Mouse (Mus musculus) Muller cell, postnatal 12 days (primary cell): ENCODE results near the gene Dpep3.
A peak's percentile ranks its signal among the peaks of the same experiment; 100 is the strongest.

Experiments
- DNase-seq: peaks from one replicate; pipeline ENCODE4 v3.0.0-alpha.2; 2015; ENCODE audit errors: inconsistent ontology term

Gene Dpep3

DNA sequence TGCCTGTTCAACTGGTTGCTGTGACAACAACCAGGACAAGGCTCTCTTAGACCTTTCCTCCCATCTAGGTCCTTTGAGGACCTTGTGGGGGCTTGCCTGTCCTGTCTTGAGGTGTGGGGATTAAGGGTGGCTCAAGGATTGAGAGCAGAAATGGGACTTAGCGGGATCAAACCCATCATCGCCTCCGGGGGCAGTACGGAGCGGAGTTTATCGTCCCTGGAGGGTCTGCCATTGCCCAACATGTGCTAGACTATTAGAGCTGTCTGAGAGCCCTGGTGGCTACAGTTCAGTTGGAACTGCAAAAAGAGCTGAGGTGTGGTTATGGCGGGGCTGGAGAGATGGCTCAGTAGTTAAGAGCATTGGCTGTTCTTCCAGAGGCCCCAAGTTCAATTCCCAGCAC, 3.9 kb downstream of the Dpep3 start:
- DNase-seq = no peak

DNA sequence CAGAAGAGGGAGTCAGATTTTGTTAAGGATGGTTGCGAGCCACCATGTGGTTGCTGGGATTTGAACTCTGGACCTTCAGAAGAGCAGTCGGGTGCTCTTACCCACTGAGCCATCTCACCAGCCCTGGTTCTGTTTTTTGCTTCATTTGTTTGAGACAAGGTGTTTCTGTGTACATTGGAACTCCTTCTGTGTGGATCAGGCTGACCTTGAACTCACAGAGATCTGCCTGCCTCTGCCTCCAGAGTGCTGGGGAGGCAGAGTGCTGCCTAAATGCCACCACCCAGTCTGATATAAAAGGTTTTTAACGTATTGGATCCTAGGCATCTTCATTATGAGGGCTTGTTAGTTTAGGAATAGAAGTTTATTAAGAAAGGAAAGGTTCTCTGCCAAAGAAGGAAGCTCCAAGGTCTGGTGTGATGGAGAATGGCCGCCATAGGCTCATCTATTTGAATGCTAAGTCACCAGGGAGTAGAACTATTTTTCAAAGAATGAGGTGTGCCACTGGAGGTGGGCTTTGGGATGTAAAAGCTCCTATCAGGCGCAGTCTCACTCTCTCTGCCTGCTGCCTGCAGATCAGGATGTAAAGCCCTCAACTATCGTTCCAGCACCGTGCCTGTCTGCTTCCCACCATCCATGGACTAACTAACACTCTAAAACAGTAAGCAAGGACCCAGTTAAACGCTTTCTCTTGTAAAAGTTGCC, 8.1 kb downstream of the Dpep3 start:
- DNase-seq = no peak

DNA sequence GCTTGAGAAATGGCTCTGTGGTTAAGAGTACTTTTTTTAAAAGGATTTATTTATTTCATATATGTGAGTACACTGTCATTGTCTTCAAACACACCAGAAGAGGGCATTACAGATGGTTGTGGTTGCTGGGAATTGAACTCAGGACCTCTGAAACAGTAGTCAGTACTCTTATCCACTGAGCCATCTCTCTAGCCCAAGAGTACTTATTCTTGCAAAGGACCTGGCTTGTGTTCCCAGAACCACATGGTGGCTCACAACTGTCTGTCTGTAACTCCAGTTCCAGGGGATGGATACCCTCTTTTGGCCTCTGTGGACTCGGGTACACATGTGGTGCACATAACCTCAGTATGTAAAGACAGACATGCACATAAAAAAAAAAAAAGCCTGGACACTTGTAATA, 9.9 kb downstream of the Dpep3 start:
- no peak for DNase-seq

DNA sequence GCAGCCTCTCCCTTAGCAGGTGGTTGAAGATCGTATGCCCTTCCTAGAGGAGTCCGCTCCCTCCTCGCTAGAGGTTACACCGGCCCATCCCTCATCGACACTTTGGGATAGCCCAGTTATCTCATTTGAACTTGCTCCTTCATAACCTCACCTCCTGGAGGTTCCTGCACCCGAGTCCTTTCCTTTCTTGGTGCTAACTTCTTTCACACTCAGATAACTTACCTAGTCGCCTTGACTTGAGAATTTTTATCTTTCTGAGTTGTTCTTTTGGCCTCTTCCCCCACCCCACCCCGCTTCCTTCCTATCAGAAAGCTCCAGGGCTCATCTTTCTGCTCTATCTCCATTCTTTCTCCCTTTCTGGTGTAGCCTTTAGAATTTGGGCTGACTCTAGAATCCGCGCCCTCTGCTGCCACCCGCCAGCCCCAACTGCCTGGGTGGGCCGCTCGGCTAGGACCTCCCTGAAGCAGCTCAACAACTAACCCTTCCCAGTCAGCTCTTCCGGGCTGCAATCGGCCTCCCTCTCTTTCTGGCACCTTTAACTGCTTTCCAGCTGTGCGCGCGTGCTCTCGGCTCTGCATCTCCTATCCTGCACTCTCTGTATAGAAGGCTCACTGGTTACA, 12.4 kb downstream of the Dpep3 start:
- DNase-seq = peak; percentile 31

DNA sequence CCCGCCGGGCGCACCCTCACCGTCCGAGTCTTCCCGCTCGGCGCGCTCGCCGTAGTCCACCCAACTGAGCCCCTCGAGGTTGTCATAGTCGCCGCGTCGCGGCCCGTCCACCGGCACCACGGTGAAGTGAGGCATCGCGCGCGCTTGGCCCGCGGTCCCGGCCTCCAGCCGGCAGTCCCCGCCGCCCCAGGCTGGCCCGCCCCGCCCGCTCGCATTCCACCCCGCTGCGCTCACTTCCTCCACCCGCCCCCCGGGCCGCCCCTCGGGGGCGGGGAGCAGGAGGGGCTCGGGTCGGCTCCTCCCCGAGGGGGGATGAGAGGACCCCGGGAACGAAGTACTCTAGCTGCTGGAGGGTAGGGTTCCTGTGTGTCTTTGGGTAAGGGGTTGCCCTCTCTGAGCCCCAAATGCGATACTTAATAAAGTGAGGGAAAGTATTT, 13.3 kb downstream of the Dpep3 start, which contains the start of gene Slc12a4:
Gene Slc12a4 (minus strand): TSS at position 193 of the 437 bp plus-strand sequence.
- peak; percentile 95 for DNase-seq

DNA sequence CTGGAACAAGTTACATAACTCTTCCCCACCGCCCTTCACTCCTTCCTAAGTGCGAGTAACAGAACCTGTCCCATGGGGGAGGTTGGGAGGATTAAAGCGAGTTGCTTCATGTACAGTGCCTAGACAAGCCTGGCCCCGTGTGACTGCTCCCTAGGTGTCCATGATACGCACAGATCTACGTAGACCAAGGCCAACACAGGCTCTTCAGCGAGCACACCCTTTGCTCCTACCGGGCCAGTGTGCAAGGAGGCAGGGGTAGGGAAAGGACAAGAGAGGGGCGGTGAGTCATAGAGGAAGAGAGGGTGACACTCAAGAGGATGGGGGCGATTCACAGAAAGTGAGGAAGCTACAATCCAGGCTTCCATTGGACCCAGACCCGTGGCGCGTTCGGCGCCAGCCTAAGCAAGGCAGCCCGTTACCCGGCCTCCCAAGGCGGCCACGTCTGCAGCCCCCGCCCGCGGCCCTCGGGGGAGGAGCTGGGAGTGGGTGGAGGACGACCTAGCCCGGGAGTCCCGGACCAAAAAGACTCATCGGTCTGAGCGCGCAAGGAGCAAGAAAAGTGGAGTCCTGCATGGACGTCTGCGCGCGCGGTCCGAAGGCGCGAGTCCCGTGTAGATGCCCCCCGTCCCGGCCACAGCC, 13.8 kb downstream of the Dpep3 start:
- DNase-seq = peak; percentile 80

DNA sequence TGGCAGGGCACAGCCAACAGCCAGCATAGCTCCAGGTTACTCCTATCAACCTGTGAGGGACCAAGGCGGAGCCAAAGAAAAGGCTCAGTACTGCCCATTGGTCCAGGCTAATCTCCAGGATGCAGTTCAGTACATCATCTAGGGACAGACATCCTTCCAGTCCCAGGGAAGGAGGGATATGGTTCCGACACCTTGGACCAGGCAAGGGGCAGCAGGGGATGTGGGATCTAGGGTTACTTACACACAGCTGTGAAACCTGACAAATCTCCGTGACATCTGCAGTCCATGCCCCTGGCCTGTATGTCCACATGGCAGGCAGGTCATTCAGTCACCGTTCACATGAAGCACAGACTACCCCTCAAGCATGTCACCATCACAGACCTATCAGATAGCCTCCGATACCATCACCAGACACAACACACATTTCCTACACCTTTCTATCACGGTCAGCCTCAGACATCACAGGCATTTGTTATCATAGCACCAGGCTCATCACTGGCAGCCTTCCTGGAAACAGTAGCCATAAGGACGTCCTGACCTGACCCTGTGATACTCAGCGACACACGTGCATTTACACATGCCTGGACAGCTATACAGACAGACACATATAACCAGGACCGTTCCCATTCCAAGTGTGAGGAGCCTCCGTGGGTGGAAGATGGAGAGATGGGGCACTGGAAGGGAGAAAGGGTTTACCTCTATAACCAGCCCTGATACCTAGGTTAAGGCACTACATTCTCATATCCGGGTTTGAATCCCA, 14.5 kb downstream of the Dpep3 start:
- DNase-seq = no peak

DNA sequence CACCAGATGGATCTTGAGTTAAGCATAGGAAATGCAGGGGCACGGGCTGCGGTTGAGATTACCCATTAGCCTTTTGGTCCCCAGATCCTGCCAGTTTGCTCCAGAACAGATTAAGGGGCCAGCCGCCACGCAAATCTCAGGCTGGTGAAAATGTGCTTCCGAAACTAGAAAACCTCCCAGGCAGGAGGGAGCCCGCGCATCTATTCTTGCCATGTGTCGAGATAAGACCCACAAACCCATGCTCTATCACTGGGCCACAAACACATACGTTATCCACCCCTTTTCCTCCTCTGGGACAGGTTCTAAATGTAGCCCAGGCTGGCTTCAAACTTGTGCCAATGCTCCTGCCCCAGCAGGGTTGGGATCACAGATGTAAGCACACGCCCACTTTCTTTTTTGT, 17.7 kb downstream of the Dpep3 start:
- no peak for DNase-seq

DNA sequence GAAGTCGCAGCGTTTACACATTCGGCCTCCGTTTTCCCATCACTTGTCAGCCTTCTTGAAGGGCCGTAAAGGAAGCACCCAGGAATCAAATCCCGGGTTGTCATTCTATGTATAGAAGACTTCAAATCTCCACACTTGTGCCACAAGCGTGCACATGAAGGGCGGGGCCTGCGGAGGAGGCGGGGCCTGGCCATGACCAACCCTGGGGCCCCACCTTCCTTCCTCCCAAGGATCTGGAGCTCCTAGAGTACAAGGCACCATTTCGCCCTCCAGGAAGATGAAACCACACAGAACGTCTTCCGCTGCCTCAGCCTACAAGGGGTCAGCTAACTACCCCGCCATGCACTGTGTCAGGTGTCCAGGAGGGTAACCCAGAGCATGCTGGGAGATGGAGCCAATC, 18.1 kb downstream of the Dpep3 start:
- no peak for DNase-seq

DNA sequence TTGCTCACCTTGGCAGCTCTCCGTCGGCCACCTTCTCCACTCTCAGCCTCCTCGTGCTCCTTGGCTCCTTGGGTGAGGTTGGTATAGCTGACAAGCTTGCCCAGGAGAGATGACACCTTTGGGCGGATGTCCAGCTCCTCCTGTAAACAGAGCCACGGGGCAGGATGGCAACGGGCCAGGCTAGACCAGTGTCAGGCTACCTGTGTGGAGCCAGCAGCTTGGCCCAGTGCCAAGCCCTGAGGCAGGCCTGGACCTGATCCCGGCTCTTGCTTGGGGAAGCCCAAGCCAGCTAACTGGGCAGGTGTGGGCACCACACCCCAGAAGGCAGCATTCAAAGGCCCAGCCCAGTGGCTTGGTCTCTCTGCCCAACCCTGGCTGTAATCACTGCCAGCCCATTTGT, 19.9 kb downstream of the Dpep3 start:
- no peak for DNase-seq

DNA sequence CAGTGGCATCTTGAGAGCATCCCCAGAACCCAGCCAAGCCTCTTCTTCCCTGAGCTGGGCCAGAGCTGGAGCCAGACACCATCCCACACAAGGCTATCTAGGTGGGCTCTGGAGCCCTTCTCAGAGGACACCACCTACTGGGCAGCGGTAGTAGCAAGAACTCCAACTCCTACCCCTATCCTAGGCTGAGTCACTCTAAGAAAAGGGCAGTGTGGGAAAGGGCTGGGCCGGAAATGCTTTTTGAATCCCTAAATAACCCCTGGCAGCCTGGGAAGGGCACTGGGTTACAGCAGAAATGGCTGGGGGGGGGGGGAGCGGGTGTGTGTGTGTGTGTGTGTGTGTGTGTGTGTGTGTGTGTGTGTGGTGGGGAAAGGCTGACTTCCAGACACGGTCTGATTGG, 21.4 kb downstream of the Dpep3 start:
- no peak for DNase-seq

DNA sequence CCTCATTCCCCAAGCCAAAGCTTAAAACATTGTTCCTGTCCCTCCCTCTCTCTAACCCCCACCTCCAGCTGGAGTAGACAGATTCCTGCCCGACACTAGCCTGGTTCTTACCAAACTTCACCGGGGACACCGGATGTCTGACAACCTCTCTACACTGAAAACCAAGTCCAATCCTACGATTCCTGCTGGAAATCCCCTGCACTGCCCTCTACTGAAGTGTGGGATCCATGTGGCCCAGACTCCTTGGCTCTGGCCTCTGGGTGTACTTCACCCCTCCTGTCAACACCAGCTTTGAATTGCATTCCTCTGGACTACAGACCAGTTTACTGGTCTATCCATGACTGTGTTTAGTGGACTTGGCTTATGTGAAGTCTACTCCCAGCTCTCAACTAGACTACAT, 22.7 kb downstream of the Dpep3 start:
- no peak for DNase-seq

DNA sequence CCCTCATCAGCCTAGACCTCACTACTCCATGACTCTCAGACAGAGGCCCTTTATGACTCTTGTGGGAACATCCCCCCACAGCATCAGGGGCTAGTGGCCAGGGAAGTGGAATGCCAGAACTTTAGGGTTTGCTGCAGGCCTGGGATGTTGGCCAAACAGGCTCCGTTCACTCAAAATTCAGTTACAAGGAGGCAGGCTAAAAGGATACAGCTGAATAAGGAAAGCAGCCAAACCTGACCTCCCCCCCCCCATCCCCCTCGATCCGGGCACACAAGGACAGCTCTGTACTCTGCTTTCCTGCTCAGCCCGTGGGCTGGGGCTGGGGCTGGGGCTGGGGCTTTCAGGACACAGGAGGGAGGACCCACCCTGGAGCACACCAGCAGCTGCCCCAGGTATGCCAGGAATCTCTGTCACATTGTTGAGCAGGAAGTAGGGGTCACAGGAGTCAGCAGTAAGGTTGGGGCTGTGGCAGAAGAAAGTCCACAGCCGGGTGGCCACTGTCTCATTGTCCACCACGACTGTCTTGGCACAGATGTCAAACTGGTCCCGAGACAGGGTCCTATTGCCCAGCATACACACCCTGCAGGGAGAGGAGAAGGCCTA, 28.1 kb downstream of the Dpep3 start:
- DNase-seq = peak; percentile 100

DNA sequence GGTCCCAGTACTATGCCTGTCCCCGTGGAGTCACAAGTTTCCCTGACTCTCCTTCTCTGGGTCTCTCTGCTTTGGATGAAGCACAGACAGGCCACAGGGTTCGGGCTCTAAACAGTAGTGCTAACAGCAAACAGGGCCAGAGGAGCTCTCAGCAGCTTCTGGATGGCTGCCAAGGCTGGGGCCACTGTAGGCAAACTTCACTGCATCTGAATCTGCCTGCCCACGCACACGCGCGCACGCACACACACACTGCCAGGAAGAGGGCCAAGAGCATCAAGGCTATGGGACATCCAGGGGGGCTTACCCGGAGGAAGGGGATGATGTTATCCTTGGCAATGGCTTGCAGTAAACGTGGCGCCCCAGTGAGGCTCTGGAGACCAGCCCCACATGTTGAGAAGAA, 29.9 kb downstream of the Dpep3 start:
- peak; percentile 81 for DNase-seq

DNA sequence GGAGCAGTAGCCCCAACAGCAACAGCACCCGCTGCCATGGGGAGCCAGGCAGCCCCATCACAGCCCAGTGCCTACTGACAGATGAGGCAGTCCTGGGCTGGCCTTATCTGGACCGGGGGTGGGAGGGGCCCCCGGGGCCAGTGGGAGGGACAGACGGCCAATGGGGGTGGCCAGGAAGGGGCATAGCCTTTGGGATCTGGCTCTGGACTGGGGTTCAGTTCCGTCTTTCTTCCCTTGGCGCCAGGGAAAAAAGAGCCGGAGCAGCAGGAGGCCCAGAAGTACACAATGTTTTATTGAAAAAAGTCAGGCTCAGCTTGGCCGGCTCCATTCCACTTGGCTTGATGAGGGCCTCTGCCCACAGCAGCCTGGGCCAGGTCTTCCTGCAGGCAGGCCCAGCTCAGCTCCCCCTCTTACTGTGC, 35.9 kb downstream of the Dpep3 start, which contains the start of gene Lcat:
Gene Lcat (minus strand): TSS at position 62 of the 419 bp plus-strand sequence.
- peak; percentile 69 for DNase-seq

DNA sequence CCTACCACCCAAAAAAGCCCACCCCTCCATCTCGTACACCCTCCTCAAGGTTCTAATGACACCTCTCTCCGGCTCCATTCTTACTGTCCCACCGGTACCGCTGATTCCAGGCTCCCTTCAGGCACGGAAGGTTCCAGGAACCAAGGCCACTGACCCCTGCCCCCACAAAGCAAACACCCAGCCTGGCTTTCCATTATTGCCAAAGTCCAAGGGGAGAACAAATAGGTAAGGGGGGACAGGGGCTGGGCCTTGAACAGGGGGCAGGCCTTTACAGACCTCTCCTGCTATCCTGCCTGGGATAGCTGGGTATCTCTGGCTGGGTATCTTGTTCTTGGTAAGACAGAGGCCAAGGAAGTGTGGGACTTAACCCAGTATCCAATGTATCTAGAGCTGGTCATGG, 36.7 kb downstream of the Dpep3 start:
- no peak for DNase-seq

DNA sequence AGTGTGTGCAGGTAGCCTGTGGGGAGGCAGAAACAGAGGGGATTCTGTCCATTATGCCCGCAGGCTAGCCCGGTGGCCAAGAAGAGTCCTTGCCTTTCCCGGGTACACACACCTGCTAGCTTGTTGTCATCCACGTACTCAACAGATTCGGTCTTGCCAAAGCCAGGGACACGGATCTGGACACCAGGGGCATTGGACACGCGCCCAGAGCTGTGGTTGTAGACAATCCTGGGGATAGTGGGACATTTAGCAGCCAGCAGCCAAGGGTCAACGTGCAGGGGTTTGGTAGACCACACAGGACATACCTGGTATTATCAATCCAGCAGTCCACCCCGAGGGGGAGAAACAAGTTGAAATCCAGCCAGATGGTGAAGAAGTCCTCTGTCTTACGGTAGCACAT, 37.2 kb downstream of the Dpep3 start:
- DNase-seq = no peak

DNA sequence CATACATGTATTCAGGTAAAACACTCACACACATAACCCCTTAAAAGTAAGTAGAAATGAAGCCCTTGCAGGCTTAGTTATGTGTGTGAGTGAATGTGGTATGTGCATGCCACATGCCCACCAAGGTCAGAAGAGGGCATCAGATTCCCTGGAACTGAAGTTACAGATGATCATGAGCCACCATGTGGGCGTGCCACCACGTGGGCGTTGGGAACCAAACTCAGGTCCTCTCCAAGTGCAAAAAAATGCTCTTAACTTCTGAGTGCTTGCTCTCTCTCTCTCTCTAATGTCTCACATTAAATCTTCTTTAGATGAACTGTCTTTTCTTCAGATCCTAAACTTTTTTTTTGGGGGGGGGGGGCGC, 40.9 kb downstream of the Dpep3 start, which contains the start of gene Psmb10:
Gene Psmb10 (minus strand): TSS at position 139 of the 364 bp plus-strand sequence.
- no peak for DNase-seq

DNA sequence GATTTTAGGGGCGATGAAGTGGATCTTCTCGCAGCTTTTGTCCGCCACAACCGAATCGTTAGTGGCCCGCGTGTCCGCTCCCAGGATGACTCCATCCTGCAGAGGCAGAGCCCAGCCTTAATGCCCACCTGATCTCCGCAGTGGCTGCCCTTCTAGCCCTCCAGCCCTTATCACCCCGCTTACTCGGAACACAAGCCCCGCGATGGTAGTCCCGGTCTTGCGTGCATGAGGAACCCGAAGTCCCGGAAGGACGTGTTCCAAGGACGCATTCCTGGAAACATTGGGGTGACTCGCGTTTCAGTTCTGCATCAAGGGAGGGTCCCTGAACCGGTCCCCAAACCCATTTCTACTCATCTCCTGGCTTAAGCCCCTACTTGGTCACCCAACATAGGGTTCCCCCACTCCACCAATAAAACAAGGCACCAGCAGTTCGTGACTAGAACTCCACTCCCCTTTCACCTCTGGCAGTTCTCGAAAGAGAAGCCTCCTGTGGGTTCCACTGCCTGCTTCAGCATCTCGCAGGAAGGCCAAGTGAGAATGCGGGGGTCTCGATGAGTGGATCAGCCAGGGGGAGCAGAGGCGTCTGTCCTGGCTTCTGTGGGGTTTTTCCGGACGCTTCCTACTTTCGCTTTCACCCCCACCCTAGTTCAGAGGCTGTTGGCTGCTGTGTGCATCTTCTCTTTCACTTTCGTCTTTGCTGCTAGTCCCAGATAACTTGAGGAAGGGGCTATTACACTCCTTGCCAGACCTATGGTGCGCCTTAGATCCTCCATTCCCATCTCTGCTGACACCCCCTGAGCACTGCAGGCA, 41.5 kb downstream of the Dpep3 start:
- peak; percentile 88 for DNase-seq

DNA sequence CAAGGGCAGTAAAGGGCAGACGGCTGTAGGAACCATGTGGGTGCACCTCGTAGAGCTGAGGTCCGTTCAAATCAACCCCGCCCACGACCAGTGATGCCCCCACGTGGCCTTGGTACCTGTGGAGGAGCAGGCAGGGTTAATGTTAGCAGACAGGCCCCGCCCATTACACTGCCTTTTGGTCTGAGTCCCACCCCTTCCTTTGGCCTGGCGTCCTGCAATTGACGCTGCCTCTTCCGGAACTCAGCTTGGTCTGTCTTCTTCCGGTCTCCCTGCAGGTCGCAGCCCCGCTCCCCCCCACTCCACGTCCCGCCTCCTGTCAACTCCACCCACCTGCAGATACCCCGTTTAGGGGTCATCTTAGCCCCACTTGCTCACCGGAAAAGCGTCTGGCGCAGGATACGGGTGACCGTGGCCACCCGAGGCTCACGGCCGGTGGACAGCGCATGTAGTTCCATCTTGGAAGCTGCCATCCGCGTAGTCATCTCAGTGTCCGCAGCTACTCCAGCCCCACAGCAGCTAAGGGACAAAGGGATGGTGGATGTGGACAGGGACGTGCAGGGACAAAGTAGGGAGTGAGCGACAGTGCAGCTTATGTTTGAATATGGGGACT, 42.3 kb downstream of the Dpep3 start:
- peak; percentile 89 for DNase-seq
